Mouse (Mus musculus) liver, embryonic 11.5 days (tissue): ENCODE data around the gene Sp6. TPM values are rescaled to one million over a fixed set of nuclear protein-coding genes. Genes with fewer than 3 reads are reported as not detected.

Source experiments
- ATAC-seq: fragments of 200-750 bp; cut with Nextera tagmentation; replicated peaks from 2 replicates; pipeline ENCODE4 v1.8.0; 2017; ENCODE audit warnings: moderate number of reproducible peaks, mild to moderate bottlenecking, moderate TSS enrichment, moderate library complexity; ENCODE audit not compliant: low FRiP score
- DNase-seq: peaks from one replicate; pipeline ENCODE4 v3.0.0-alpha.2; 2017; ENCODE audit warnings: low spot score
- H3K27ac ChIP-seq: fragments of 300-500 bp; sonication (generic); 2 replicates; pipeline ENCODE4 v1.5.1; 2014; ENCODE audit warnings: mild to moderate bottlenecking, low read depth, low read length, control low read depth
- H3K27me3 ChIP-seq: fragments of 300-500 bp; sonication (generic); replicated peaks from 2 replicates; pipeline ENCODE4 v1.6.1; 2014; ENCODE audit warnings: low read length, mixed read lengths; ENCODE audit not compliant: control insufficient read depth, insufficient read depth
- H3K36me3 ChIP-seq: fragments of 300-500 bp; sonication (generic); 2 replicates; pipeline ENCODE4 v1.6.1; 2014; ENCODE audit warnings: mild to moderate bottlenecking, low read length, moderate library complexity, mixed read lengths; ENCODE audit not compliant: control insufficient read depth, insufficient read depth
- H3K4me1 ChIP-seq: fragments of 300-500 bp; sonication (generic); replicated peaks from 2 replicates; pipeline ENCODE4 v1.6.1; 2014; ENCODE audit warnings: low read length, mixed read lengths; ENCODE audit not compliant: control insufficient read depth, insufficient read depth
- H3K4me2 ChIP-seq: fragments of 300-500 bp; sonication (generic); 2 replicates; pipeline ENCODE4 v1.6.1; 2014; ENCODE audit warnings: mild to moderate bottlenecking, control low read depth, moderate library complexity
- H3K4me3 ChIP-seq: fragments of 300-500 bp; sonication (generic); 2 replicates; pipeline ENCODE4 v1.5.1; 2014; ENCODE audit warnings: low read depth, low read length, control low read depth
- H3K9ac ChIP-seq: fragments of 300-500 bp; sonication (generic); 2 replicates; pipeline ENCODE4 v1.6.1; 2014; ENCODE audit warnings: low read depth, low read length, control low read depth
- H3K9me3 ChIP-seq: fragments of 300-500 bp; sonication (generic); 2 replicates; pipeline ENCODE4 v1.6.1; 2016; ENCODE audit warnings: low read length, inconsistent platforms, mixed read lengths; ENCODE audit not compliant: control insufficient read depth
- WGBS: fragments of 180-500 bp; shearing (Covaris S2); extraction: QIAGEN DNeasy Blood & Tissue Kit; methylation state at CpG from one replicate; pipeline ENCODE4 v1.1.7; 2014; 5-methylcytosine and 5-hydroxymethylcytosine counted together
- polyA plus RNA-seq: library from polyadenylated mRNA; unstranded; fragments of >200 nt; fragmentation: Nextera tagmentation; extraction: Ambion mirVana; gene quantifications from 2 replicates; pipeline ENCODE4 v1.2.1, GENCODE M21; 2014

The Sp6 gene
- polyA plus RNA-seq, 1 experiment from 2014 or later = not detected

DNA sequence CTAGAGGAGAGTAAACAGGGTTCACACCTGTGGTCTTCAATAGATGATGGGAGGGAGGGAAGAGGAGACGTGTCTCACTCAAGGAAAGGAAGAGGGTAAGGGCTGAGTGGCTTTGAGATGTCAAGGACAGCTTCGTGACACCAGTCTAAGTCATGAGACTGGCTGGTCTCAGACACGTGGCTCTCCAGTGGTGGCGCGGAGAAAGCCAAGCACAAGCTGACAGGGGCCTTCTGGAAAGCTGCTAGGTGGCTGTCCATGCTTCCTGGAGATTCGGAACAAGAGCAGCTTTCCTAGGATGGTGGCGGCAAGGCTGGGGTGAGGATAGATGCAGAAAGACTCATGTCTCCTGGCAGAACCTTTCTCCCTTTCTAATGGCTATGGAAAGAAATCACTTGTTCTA lies 25.7 kb downstream of the Sp6 start:
- H3K4me2 ChIP-seq = no peak overlapping the region
- H3K36me3 ChIP-seq = peaks cover under 1% of the 10 kb centered on the region; the same call in 1 of the 2 replicates
- 66% methylated on average over 7 of the region's 7 CpGs for WGBS
- no peak overlapping the region for H3K27ac ChIP-seq
- DNase-seq (no peak), ATAC-seq (no peak)
- H3K4me1 ChIP-seq = peaks cover 6% of the 10 kb centered on the region
- no peaks in the 10 kb centered on the region for H3K27me3 ChIP-seq
- H3K4me3 ChIP-seq = no peak overlapping the region
- no peaks in the 10 kb centered on the region for H3K9me3 ChIP-seq
- no peak overlapping the region for H3K9ac ChIP-seq

DNA sequence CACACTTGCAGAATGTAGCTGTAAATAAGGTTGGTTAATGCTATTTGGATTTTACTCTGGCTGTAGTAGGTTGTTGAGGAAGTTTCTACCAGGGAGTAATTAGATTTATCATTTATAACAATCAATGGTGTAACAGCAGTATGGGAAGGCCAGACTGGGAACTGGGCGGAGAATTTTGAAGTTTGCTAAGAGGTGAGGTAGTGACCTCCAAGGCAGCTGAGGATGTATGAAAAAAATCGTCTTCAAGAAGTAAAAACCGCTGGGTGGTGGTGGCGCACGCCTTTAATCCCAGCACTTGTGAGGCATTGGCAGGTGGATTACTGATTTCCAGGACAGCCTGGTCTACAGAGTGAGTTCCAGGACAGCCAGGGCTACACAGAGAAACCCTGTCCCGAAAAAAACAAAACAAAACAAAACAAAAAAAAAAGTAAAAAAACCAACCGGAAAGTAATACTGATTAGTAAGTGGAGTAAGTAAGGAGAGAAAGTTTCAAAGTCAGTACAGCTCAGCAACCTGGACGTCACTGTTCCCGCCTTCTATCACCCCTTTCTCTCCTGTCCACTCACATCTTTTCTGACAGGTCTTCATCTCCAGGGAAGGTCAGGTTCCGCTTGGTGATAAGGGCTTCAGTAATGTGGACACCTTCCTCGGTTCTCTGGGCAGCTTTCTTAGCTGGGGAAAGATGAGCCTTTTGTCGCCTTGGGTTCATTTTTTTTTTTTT lies 27.3 kb downstream of the Sp6 start:
- Histone ChIP-seq H3K4me1 (peaks cover 6% of the 10 kb centered on the region), H3K4me2 (peak overlapping the region; percentile 84), H3K9me3 (no peaks in the 10 kb centered on the region), H3K4me3 (peak overlapping the region; percentile 66), H3K9ac (0 out of 2 replicates have a peak overlapping the region, but pooled peaks have one; percentile 46), H3K36me3 (peaks cover 9% of the 10 kb centered on the region), H3K27me3 (no peaks in the 10 kb centered on the region), H3K27ac (no peak overlapping the region)
- 36% methylated on average over 12 of the region's 12 CpGs for WGBS
- no peak; the same call in 1 of the 2 replicates for ATAC-seq
- no peak for DNase-seq

DNA sequence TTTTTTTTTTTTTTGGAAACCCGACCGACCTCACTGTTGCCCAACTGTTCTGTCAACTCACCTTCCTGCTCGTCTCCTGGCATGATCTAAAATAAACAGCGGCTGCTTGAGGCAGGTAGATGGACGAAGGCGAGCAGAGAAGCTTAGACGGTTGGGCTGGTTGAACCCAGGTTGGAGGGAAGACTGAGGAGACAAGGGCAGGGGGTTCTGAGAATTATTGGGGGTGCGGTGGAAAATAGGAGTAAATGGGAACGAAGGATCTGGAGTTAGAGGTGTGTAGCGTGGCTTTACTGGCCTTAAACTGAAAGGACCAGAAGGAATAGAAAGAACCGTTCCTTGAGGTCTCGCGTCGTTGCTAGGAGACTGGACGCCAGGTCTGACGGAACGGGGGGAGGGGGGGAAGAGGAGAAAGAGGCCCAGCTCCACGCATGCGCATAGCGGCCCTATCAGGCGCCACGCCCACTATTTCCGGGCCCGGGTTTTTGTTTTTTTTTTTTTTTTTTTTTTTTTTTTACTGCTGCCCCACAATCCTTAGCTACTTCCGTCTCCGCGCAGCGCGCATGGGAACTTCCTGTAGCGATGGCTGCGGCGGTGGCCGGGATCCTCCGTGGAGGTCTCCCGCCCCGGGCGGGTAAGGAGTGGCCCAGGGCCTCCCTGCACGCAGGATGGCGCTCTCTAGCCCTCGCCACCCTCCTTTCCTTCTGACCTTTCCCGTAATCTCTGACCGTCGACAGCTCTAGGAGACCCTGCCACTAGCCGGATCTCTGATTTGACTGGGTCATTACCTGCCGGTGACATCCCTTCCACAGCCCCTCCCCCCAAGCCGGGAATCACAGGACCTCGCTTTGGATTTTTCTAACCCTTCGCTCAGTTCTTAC lies 28.1 kb downstream of the Sp6 start, which contains the start of the genes Lrrc46 and Mrpl10:
Lrrc46 (minus strand) TSS at position 386 of the 878 bp plus-strand sequence.
Mrpl10 (plus strand) TSS at position 539 of the 878 bp plus-strand sequence.
- H3K27ac ChIP-seq = no peak within 1 kb of the TSS
- peak within 1 kb of the TSS; percentile 70 for H3K9ac ChIP-seq
- no peaks in the 10 kb centered on the region for H3K27me3 ChIP-seq
- peak within 1 kb of the TSS; percentile 84 for H3K4me2 ChIP-seq
- peak within 1 kb of the TSS; percentile 66 for H3K4me3 ChIP-seq
- DNase-seq (peak; percentile 87), ATAC-seq (peak; percentile 89)
- peaks cover 6% of the 10 kb centered on the region for H3K4me1 ChIP-seq
- 1% methylated on average over 43 of the region's 48 CpGs for WGBS
- peaks cover 12% of the 10 kb centered on the region for H3K36me3 ChIP-seq
- no peaks in the 10 kb centered on the region for H3K9me3 ChIP-seq

DNA sequence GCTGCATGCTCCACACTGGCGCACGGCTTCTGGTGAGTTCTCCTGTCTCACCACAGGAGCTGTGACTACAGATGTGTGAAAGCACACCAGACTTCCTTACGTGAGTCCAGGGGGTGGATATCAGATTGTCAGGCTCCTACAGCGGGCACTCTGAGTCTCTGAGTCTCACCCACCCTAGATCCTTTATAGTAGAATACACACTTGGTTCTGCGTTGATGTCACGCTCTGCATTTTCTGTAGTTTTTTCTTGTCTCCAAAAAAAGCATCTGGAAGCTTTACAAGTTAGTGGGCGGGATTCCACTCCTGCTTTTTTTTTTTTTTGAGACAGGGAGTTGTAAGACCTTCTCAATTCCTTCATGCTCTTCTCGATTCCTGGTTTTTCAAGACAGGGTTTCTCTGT lies 31.7 kb downstream of the Sp6 start:
- Histone ChIP-seq H3K9ac (no peak overlapping the region), H3K36me3 (peaks cover 12% of the 10 kb centered on the region), H3K27ac (no peak overlapping the region), H3K4me3 (no peak overlapping the region), H3K9me3 (no peaks in the 10 kb centered on the region), H3K4me1 (peaks cover 6% of the 10 kb centered on the region), H3K27me3 (no peaks in the 10 kb centered on the region), H3K4me2 (no peak overlapping the region)
- DNase-seq (no peak), ATAC-seq (no peak)
- WGBS = 87% methylated on average over 8 of the region's 8 CpGs

DNA sequence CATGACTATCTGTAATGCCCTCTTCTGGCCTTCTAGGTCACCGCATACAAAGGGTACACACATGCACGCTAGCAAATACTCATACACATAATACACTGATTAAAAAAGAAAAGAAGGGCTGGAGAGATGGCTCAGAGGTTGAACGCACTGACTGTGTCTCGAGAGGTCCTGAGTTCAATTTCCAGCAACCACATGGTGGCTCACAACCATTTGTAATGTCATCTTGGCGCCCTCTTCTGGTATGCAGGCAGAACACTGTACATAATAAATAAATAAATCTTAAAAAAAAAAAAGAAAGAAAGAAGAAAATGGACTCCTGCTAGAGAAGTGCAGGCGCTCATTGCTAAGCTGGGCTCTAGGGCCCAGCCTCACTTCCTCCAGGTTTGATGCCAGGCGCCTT lies 32.7 kb downstream of the Sp6 start:
- H3K4me2 ChIP-seq = no peak overlapping the region
- no peaks in the 10 kb centered on the region for H3K9me3 ChIP-seq
- no peaks in the 10 kb centered on the region for H3K27me3 ChIP-seq
- no peak overlapping the region for H3K4me3 ChIP-seq
- peaks cover 11% of the 10 kb centered on the region for H3K4me1 ChIP-seq
- ATAC-seq (no peak), DNase-seq (no peak)
- 82% methylated on average over 7 of the region's 7 CpGs for WGBS
- no peak overlapping the region for H3K27ac ChIP-seq
- peaks cover 12% of the 10 kb centered on the region for H3K36me3 ChIP-seq
- no peak overlapping the region for H3K9ac ChIP-seq

DNA sequence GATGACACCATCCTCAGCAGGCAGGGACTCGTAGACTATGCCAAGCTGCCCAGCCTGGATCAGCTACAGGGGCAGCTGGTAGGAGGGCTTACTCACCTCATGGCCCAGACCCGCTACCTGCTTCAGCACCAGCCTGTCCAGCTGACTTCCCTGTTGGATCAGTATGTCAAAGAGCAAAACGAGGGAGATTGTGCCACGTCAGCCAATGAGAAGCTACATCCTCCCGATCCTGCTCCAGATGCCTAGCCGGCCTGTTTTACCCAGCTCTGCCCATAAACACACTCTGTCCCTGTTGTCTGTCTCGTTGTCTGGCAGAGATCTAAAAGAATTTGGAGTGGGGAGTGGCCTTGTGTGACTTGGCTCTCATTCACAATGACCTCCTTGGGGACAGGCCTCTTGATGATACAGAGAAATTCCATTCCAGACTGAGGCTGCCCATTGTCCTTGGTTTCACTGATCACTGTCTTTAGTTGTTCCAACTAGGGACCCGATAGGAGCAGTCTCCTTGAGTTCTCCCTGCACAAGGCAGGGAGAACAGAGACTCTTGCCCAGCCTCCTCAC lies 35.0 kb downstream of the Sp6 start:
- H3K27me3 ChIP-seq = no peaks in the 10 kb centered on the region
- no peak for ATAC-seq
- 85% methylated on average over 8 of the region's 8 CpGs for WGBS

DNA sequence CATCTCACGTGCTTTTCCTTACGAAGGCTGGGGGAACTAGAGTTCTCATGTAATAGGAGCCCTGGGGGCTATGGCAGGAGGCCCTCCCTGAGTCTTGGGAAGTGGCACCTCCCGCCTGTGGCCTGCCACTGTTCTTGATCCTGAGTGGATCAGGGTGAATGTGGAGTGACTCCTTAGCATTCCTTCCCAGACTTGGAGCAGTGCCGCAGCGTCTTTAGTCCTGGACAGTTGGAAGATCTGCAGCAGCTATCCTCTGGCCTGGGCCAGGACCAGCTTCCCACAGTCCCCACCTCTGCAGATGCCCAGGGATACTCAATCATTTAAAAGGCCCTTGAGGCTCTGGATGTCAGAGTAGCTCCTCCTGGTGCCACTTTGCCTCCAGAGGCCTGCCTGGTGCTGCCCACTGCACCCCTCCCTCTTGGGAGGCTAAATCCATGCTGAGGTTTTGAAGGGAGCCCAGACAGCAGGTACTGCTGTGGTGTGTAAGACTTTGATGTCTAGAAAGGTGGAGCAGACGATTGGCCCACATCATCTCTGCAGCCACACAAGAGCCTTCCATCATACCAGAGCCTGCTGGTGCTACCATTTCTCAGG lies 36.4 kb downstream of the Sp6 start:
- Histone ChIP-seq H3K4me1 (peaks cover 21% of the 10 kb centered on the region), H3K36me3 (peaks cover 8% of the 10 kb centered on the region), H3K9ac (no peak overlapping the region), H3K4me3 (no peak overlapping the region; the same call in 1 of the 2 replicates), H3K9me3 (no peaks in the 10 kb centered on the region), H3K27ac (no peak overlapping the region), H3K4me2 (no peak overlapping the region), H3K27me3 (no peaks in the 10 kb centered on the region)
- no peak for ATAC-seq
- whole genome bisulfite sequencing = 83% methylated on average over 6 of the region's 6 CpGs
- DNase-seq = no peak

More for the DNA sequence above, 35.0 kb downstream of the Sp6 start:
- Histone ChIP-seq H3K9ac (no peak overlapping the region), H3K4me2 (no peak overlapping the region), H3K4me3 (no peak overlapping the region), H3K4me1 (peaks cover 21% of the 10 kb centered on the region), H3K27ac (no peak overlapping the region), H3K36me3 (peaks cover 12% of the 10 kb centered on the region), H3K9me3 (no peaks in the 10 kb centered on the region)
- no peak for DNase-seq

DNA sequence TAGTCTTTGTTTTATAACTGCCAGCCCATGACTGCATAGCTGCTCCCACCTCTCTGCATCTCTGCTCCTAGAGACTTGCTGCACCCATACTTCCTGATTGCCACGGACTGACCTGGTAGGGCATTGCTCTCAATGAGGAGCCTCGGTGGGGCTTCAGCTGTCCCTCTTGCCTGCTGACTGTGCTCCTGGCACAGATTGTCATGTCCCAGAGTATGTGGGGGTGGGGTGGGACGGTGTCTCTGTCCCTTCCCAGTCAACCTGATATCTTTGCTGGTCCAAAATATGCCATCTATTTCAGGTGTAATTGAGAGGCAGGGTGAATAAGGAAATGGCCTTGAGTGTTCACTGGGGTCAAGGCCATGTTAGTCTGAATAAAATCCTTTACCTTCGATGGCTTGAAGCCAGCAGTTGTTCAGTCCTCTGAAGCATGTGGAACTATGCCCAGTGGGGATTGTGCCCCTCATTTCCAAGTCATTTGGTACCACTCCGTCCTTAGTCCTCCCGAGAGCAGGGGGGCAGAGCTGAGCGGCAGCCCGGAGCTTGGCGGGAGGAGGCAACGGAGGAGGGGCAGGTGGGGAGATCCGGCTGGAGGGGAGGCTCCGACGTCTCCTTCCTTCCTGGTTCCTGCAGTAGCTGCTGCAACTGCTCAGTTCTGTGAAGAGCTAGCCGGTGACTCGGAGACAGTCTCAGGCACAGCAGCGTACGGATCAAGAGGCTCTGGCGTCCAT lies 37.2 kb downstream of the Sp6 start, which contains the start of gene Osbpl7:
Osbpl7 (plus strand) TSS at position 413 of the 728 bp plus-strand sequence.
- peaks cover 21% of the 10 kb centered on the region for H3K4me1 ChIP-seq
- peaks cover 7% of the 10 kb centered on the region for H3K36me3 ChIP-seq
- peak within 1 kb of the TSS; percentile 75 for H3K9ac ChIP-seq
- H3K27me3 ChIP-seq = no peaks in the 10 kb centered on the region
- peak within 1 kb of the TSS; percentile 4 for H3K27ac ChIP-seq
- H3K4me2 ChIP-seq = peak within 1 kb of the TSS; percentile 94
- DNase-seq (peak; percentile 77), ATAC-seq (peak; percentile 70)
- H3K4me3 ChIP-seq = peak within 1 kb of the TSS; percentile 67
- WGBS = 4% methylated on average over 18 of the region's 18 CpGs
- H3K9me3 ChIP-seq = no peaks in the 10 kb centered on the region
